Mouse (Mus musculus) spleen, adult 2 months (tissue): ENCODE measurements around the gene Ap2a2. TPM values are rescaled to one million over a fixed set of nuclear protein-coding genes. Genes with fewer than 3 reads are reported as not detected.
"Not testable (repeated sequence)": the region's sequence is repeated elsewhere in the genome, so short reads cannot be mapped to it uniquely, and the experiment has no call there.

ENCODE experiments used
- DNase-seq, 2 experiments: peaks; one replicate each; pipeline versions ENCODE4 v3.0.0 to v3.0.0-alpha.2; 2012 to 2021; ENCODE audit warnings: low spot score in 2 of 2, low read depth in 1 of 2
- H3K27ac ChIP-seq: fragments of 200-500 bp; 2 replicates; pipeline ENCODE4 v1.5.1; 2012; ENCODE audit warnings: low read length, inconsistent platforms; ENCODE audit not compliant: insufficient read depth
- H3K27me3 ChIP-seq: fragments of 200-500 bp; 2 replicates; pipeline ENCODE4 v1.6.1; 2012; ENCODE audit warnings: mild to moderate bottlenecking, moderate library complexity, low read length, inconsistent platforms; ENCODE audit not compliant: control insufficient read depth, insufficient read depth
- H3K36me3 ChIP-seq: fragments of 200-500 bp; 2 replicates; pipeline ENCODE4 v1.6.1; 2012; ENCODE audit warnings: mild to moderate bottlenecking, low read length, inconsistent platforms; ENCODE audit not compliant: control insufficient read depth, insufficient read depth
- H3K4me1 ChIP-seq: fragments of 200-500 bp; 2 replicates; pipeline ENCODE4 v1.6.1; 2011; ENCODE audit warnings: inconsistent platforms; ENCODE audit not compliant: control insufficient read depth, insufficient read depth, insufficient read length
- H3K4me3 ChIP-seq: fragments of 200-500 bp; 2 replicates; pipeline ENCODE4 v1.5.1; 2011; ENCODE audit warnings: mild to moderate bottlenecking, inconsistent platforms; ENCODE audit not compliant: insufficient read depth, insufficient read length; ENCODE audit errors: extremely low read depth
- CTCF ChIP-seq: fragments of 200-500 bp; IDR thresholded peaks from 2 replicates; pipeline ENCODE4 v1.5.1; 2011; ENCODE audit warnings: mild to moderate bottlenecking, inconsistent platforms; ENCODE audit not compliant: insufficient read depth, insufficient read length, insufficient replicate concordance; ENCODE audit errors: extremely low read depth
- POLR2A ChIP-seq: fragments of 200-500 bp; IDR thresholded peaks from 2 replicates; pipeline ENCODE4 v1.6.1; 2011; ENCODE audit warnings: low read depth, low read length, inconsistent platforms
- WGBS: fragments of 180-500 bp; shearing (Covaris S2); methylation state at CpG from one replicate; pipeline ENCODE4 v1.1.7; 2018; 5-methylcytosine and 5-hydroxymethylcytosine counted together
- polyA plus RNA-seq: library from polyadenylated mRNA; depleted of rRNA; stranded (reverse); fragments of >200 nt; gene quantifications from 2 replicates; pipeline ENCODE4 v1.2.3, GENCODE M21; 2012

The Ap2a2 gene
- polyA plus RNA-seq, 1 experiment = 26.3 TPM

GRCm38 (mm10) chr7:141612371-141612760 lies 50.4 kb downstream of the Ap2a2 start:
- 94% methylated on average over 18 of the region's 18 CpGs for WGBS
- no peaks in the 10 kb centered on the region for H3K4me1 ChIP-seq

DNA sequence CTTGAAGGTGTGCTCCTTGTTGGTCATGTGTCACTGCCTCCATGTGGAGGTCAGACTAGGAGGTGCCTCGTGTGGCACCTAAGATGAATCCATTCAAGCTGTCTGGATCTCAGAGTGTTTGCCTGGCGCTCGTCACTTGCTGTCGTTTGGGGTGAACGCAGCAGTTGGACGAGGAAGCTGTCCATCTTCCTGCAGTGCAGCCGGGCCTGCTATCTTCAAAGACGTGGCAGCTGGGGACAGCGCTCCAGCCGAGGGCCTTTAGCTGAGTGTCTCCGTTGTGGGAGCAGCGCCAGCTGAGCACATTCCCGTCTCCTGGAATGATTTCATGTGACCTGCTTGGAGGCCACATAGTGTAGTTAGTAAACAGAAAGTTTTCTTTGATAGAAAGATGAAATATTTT lies 50.8 kb downstream of the Ap2a2 start:
- no peaks in the 10 kb centered on the region for H3K27me3 ChIP-seq
- no peak for TF ChIP-seq CTCF
- whole genome bisulfite sequencing = 92% methylated on average over 13 of the region's 13 CpGs
- no peak for DNase-seq
- no peaks in the 10 kb centered on the region for H3K4me1 ChIP-seq
- H3K36me3 ChIP-seq = peaks cover 45% of the 10 kb centered on the region
- no peak overlapping the region for H3K4me3 ChIP-seq
- no peak overlapping the region for H3K27ac ChIP-seq

More at GRCm38 (mm10) chr7:141612371-141612760, 50.4 kb downstream of the Ap2a2 start:
- Histone ChIP-seq H3K4me3 (no peak overlapping the region), H3K36me3 (peaks cover 45% of the 10 kb centered on the region), H3K27ac (no peak overlapping the region), H3K27me3 (no peaks in the 10 kb centered on the region)
- TF ChIP-seq POLR2A = no peak
- TF ChIP-seq CTCF = no peak
- no peak for DNase-seq

DNA sequence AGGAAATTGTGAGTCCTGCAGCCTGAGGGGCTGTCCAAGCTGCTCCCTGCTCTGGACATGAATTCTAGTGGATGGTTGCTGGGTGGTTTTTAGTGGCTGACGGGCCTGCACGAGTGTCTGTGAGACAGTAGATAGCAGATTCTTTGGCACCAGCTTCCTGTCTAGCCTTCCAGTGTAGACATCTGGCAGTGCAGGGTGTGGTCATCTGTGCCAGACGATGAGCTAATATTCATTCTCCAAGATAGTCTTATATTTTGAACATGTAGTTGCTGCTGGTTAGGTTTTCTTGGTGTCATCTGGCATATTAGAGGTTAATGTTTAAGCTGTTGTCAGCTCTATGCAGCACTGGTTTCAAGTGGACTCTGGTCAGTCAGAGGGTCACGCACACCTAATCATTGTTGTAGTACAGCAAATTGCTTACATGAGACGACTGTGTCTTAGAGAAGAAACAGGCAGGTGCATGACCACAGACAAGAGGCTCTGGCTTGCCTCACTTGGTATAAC lies 52.4 kb downstream of the Ap2a2 start:
- Histone ChIP-seq H3K36me3 (peaks cover 44% of the 10 kb centered on the region), H3K4me1 (no peaks in the 10 kb centered on the region), H3K27me3 (no peaks in the 10 kb centered on the region), H3K27ac (no peak overlapping the region), H3K4me3 (no peak overlapping the region)
- no peak for DNase-seq
- no peak for TF ChIP-seq POLR2A
- no peak for TF ChIP-seq CTCF
- WGBS = 80% methylated on average over 5 of the region's 5 CpGs

- Histone ChIP-seq H3K36me3 (peaks cover 44% of the 10 kb centered on the region), H3K27ac (no peak overlapping the region), H3K27me3 (no peaks in the 10 kb centered on the region), H3K4me3 (no peak overlapping the region), H3K4me1 (no peaks in the 10 kb centered on the region)
- WGBS = 92% methylated on average over 2 of the region's 2 CpGs
- DNase-seq = no peak
- TF ChIP-seq POLR2A (no peak), CTCF (no peak)
Observed at GRCm38 (mm10) chr7:141624214-141624613, 62.2 kb downstream of the Ap2a2 start.

GRCm38 (mm10) chr7:141625120-141625810 lies 63.3 kb downstream of the Ap2a2 start:
- no peak for TF ChIP-seq CTCF
- TF ChIP-seq POLR2A = no peak
- 97% methylated on average over 6 of the region's 6 CpGs for WGBS
- Histone ChIP-seq H3K27me3 (no peaks in the 10 kb centered on the region), H3K4me1 (no peaks in the 10 kb centered on the region), H3K36me3 (peaks cover 49% of the 10 kb centered on the region), H3K27ac (no peak overlapping the region), H3K4me3 (no peak overlapping the region)
- no peak for DNase-seq

GRCm38 (mm10) chr7:141628018-141628417 lies 66.0 kb downstream of the Ap2a2 start:
- WGBS = 95% methylated on average over 2 of the region's 2 CpGs
- TF ChIP-seq POLR2A = no peak
- Histone ChIP-seq H3K27ac (no peak overlapping the region), H3K27me3 (no peaks in the 10 kb centered on the region), H3K36me3 (peaks cover 40% of the 10 kb centered on the region), H3K4me1 (no peaks in the 10 kb centered on the region), H3K4me3 (no peak overlapping the region)
- no peak for DNase-seq

DNA sequence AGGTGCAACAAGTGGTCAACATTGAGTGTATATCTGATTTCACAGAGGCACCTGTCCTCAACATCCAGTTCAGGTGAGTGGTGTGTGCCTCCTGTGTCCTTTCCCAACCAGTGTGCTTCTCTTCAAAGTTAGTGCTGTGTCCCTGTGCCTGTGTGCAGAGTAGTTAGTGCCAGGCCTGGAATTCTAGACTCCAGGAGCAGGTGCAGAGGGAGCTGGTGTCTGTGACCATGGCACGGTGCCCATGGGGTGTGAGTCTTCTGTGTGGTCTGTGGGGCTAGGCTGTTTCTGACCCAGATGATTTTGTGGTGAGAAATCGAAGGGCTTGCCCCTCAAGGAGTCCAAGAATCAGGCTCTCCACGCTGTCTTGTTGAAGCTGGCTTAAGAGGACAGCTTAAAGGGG lies 67.3 kb downstream of the Ap2a2 start:
- 94% methylated on average over 3 of the region's 3 CpGs for WGBS
- peaks cover 38% of the 10 kb centered on the region for H3K36me3 ChIP-seq

GRCm38 (mm10) chr7:141638077-141638476 lies 76.1 kb downstream of the Ap2a2 start:
- not testable (repeated sequence) for DNase-seq, H3K36me3 ChIP-seq

More for the DNA sequence above, 67.3 kb downstream of the Ap2a2 start:
- no peak for TF ChIP-seq POLR2A
- TF ChIP-seq CTCF = no peak
- Histone ChIP-seq H3K4me3 (no peak overlapping the region), H3K4me1 (no peaks in the 10 kb centered on the region), H3K27ac (no peak overlapping the region), H3K27me3 (no peaks in the 10 kb centered on the region)
- no peak for DNase-seq

GRCm38 (mm10) chr7:141638513-141639334 lies 76.8 kb downstream of the Ap2a2 start:
- not testable (repeated sequence) for H3K27ac ChIP-seq, H3K4me3 ChIP-seq, H3K27me3 ChIP-seq, H3K36me3 ChIP-seq, DNase-seq, H3K4me1 ChIP-seq
- 91% methylated on average over 6 of the region's 8 CpGs for WGBS

More at GRCm38 (mm10) chr7:141638077-141638476, 76.1 kb downstream of the Ap2a2 start:
- H3K4me3 ChIP-seq, H3K27me3 ChIP-seq, H3K4me1 ChIP-seq, H3K27ac ChIP-seq: not testable (repeated sequence)
- WGBS = 96% methylated on average over 2 of the region's 3 CpGs
